Mouse (Mus musculus) neural tube, embryonic 14.5 days (tissue): ENCODE measurements at regions not wholly inside any gene's neighbourhood (a gene's known extent, or its start where the extent isn't known, plus 50 kb on each side); places are given as distances from the start of the nearest gene placed in this dataset.
A peak's percentile ranks its signal among the peaks of the same experiment; 100 is the strongest.

Source experiments
- ATAC-seq: fragments of 200-750 bp; cut with Nextera tagmentation; 2 replicates; pipeline ENCODE4 v1.8.0; 2017; ENCODE audit warnings: low read depth, mild to moderate bottlenecking, moderate TSS enrichment, moderate library complexity
- H3K27ac ChIP-seq: fragments of 300-500 bp; sonication (generic); 2 replicates; pipeline ENCODE4 v1.5.1; 2014; ENCODE audit warnings: low read depth, mild to moderate bottlenecking, control low read depth, low read length, moderate library complexity, mixed read lengths
- H3K27me3 ChIP-seq: fragments of 300-500 bp; sonication (generic); 2 replicates; pipeline ENCODE4 v1.6.1; 2014; ENCODE audit warnings: low read length; ENCODE audit not compliant: control insufficient read depth, insufficient read depth
- H3K36me3 ChIP-seq: fragments of 300-500 bp; sonication (generic); 2 replicates; pipeline ENCODE4 v1.6.1; 2014; ENCODE audit warnings: low read length, mixed read lengths; ENCODE audit not compliant: control insufficient read depth, insufficient read depth
- H3K4me1 ChIP-seq: fragments of 300-500 bp; sonication (generic); 2 replicates; pipeline ENCODE4 v1.6.1; 2014; ENCODE audit warnings: low read length; ENCODE audit not compliant: control insufficient read depth, insufficient read depth
- H3K4me2 ChIP-seq: fragments of 300-500 bp; sonication (generic); 2 replicates; pipeline ENCODE4 v1.6.1; 2014; ENCODE audit warnings: mild to moderate bottlenecking, low read depth, low read length, control low read depth
- H3K4me3 ChIP-seq: fragments of 300-500 bp; sonication (generic); 2 replicates; pipeline ENCODE4 v1.5.1; 2014; ENCODE audit warnings: low read depth, low read length, control low read depth, mixed read lengths
- H3K9ac ChIP-seq: fragments of 300-500 bp; sonication (generic); replicated peaks from 2 replicates; pipeline ENCODE4 v1.6.1; 2014; ENCODE audit warnings: low read depth, mild to moderate bottlenecking, control low read depth, low read length, mixed read lengths
- H3K9me3 ChIP-seq: fragments of 300-500 bp; sonication (generic); 2 replicates; pipeline ENCODE4 v1.6.1; 2016; ENCODE audit warnings: low read length; ENCODE audit not compliant: control insufficient read depth
- WGBS: fragments of 180-500 bp; shearing (Covaris S2); extraction: QIAGEN DNeasy Blood & Tissue Kit; methylation state at CpG from one replicate; pipeline ENCODE4 v1.1.7; 2014; 5-methylcytosine and 5-hydroxymethylcytosine counted together

DNA sequence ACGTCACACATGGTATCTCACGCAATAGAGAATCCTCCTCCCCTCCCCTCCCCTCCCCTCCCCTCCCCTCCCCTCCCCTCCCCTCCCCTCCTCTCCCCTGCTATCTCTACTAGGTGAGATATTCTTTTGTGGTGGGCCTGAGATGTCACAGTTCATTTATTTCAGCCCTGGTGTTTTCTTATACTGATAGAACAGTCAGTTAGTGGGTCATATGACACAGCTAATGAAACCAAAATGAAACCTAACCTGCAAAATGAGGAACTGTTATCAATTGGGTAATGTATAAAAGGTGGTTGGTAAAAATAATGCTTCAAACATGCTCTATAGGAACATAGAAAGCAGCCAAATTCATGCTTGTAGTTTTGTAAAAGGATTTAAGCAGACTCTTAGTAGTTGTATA is 174.5 kb upstream of the Syt1 start:
- H3K27ac ChIP-seq = no peak overlapping the region
- no peak overlapping the region for H3K4me3 ChIP-seq
- H3K4me1 ChIP-seq = no peaks in the 10 kb centered on the region
- H3K27me3 ChIP-seq = no peaks in the 10 kb centered on the region
- no peaks in the 10 kb centered on the region for H3K36me3 ChIP-seq
- no peaks in the 10 kb centered on the region for H3K9me3 ChIP-seq
- no peak for ATAC-seq
- no peak overlapping the region for H3K9ac ChIP-seq
- WGBS = 69% methylated on average over 2 of the region's 2 CpGs
- no peak overlapping the region for H3K4me2 ChIP-seq

GRCm38 (mm10) chr10:109180527-109180926 is 169.7 kb upstream of the Syt1 start:
- 88% methylated on average over 4 of the region's 4 CpGs for WGBS
- no peaks in the 10 kb centered on the region for H3K4me1 ChIP-seq
- H3K4me3 ChIP-seq = no peak overlapping the region
- no peak for ATAC-seq
- no peaks in the 10 kb centered on the region for H3K9me3 ChIP-seq
- no peaks in the 10 kb centered on the region for H3K36me3 ChIP-seq
- no peak overlapping the region for H3K4me2 ChIP-seq
- H3K27me3 ChIP-seq = no peaks in the 10 kb centered on the region
- H3K9ac ChIP-seq = no peak overlapping the region
- H3K27ac ChIP-seq = no peak overlapping the region

GRCm38 (mm10) chr10:109160730-109161129 is 149.9 kb upstream of the Syt1 start:
- Histone ChIP-seq H3K27me3 (no peaks in the 10 kb centered on the region), H3K27ac (no peak overlapping the region), H3K36me3 (no peaks in the 10 kb centered on the region), H3K4me3 (no peak overlapping the region), H3K9ac (no peak overlapping the region), H3K9me3 (no peaks in the 10 kb centered on the region), H3K4me1 (no peaks in the 10 kb centered on the region), H3K4me2 (no peak overlapping the region)
- WGBS = 90% methylated on average over 1 of the region's 1 CpGs
- no peak for ATAC-seq

DNA sequence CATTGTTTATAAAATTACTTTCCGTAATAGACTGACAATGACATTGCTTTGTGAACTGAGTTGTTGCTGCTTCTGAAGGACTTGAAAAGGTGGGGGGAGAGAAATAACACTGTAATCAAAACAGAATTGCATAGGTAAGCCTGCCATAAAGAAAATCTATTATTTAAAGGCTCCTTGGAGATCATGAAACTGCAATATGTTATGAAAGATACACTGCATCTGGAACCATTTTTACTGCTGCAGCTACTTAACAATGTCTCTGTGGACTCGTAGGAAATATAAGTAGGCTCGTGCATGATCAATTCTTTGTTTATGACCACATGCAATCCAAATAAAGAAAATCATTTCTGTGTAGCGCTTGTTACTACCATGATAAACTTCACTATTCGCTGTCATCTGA is 145.0 kb upstream of the Syt1 start:
- no peak overlapping the region for H3K27ac ChIP-seq
- no peaks in the 10 kb centered on the region for H3K27me3 ChIP-seq
- no peak overlapping the region for H3K9ac ChIP-seq
- H3K4me3 ChIP-seq = no peak overlapping the region
- H3K9me3 ChIP-seq = no peaks in the 10 kb centered on the region
- 55% methylated on average over 5 of the region's 5 CpGs for WGBS
- H3K4me2 ChIP-seq = no peak overlapping the region
- peak; percentile 71; the same call in 1 of the 2 replicates for ATAC-seq
- H3K36me3 ChIP-seq = no peaks in the 10 kb centered on the region
- H3K4me1 ChIP-seq = no peaks in the 10 kb centered on the region

- H3K4me2 ChIP-seq = no peak overlapping the region
- H3K4me1 ChIP-seq = no peaks in the 10 kb centered on the region
- H3K36me3 ChIP-seq = no peaks in the 10 kb centered on the region
- no peak overlapping the region for H3K9ac ChIP-seq
- WGBS = 65% methylated on average over 7 of the region's 7 CpGs
- H3K9me3 ChIP-seq = no peaks in the 10 kb centered on the region
- ATAC-seq = no peak
- no peak overlapping the region for H3K27ac ChIP-seq
- no peak overlapping the region for H3K4me3 ChIP-seq
- H3K27me3 ChIP-seq = no peaks in the 10 kb centered on the region
Observed at GRCm38 (mm10) chr10:109140421-109140938, 129.7 kb upstream of the Syt1 start.

GRCm38 (mm10) chr10:109136763-109137732 is 126.3 kb upstream of the Syt1 start:
- H3K4me3 ChIP-seq = no peak overlapping the region
- no peak overlapping the region for H3K27ac ChIP-seq
- no peaks in the 10 kb centered on the region for H3K36me3 ChIP-seq
- no peaks in the 10 kb centered on the region for H3K27me3 ChIP-seq
- 77% methylated on average over 3 of the region's 3 CpGs for WGBS
- no peaks in the 10 kb centered on the region for H3K4me1 ChIP-seq
- no peaks in the 10 kb centered on the region for H3K9me3 ChIP-seq
- H3K4me2 ChIP-seq = no peak overlapping the region
- H3K9ac ChIP-seq = no peak overlapping the region
- no peak for ATAC-seq

- Histone ChIP-seq H3K9ac (no peak overlapping the region), H3K36me3 (no peaks in the 10 kb centered on the region), H3K27ac (no peak overlapping the region), H3K4me2 (no peak overlapping the region), H3K27me3 (no peaks in the 10 kb centered on the region), H3K4me1 (no peaks in the 10 kb centered on the region), H3K4me3 (no peak overlapping the region), H3K9me3 (no peaks in the 10 kb centered on the region)
- WGBS = 94% methylated on average over 4 of the region's 4 CpGs
- ATAC-seq = no peak
Observed at GRCm38 (mm10) chr10:109134521-109134920, 123.7 kb upstream of the Syt1 start.

- no peaks in the 10 kb centered on the region for H3K36me3 ChIP-seq
- no peaks in the 10 kb centered on the region for H3K27me3 ChIP-seq
- no peak overlapping the region for H3K4me2 ChIP-seq
- no peak overlapping the region for H3K27ac ChIP-seq
- no peak for ATAC-seq
- H3K4me1 ChIP-seq = no peaks in the 10 kb centered on the region
- H3K4me3 ChIP-seq = no peak overlapping the region
- 67% methylated on average over 8 of the region's 8 CpGs for WGBS
- no peaks in the 10 kb centered on the region for H3K9me3 ChIP-seq
- H3K9ac ChIP-seq = no peak overlapping the region
Observed at GRCm38 (mm10) chr10:109132091-109132573, 121.3 kb upstream of the Syt1 start.

DNA sequence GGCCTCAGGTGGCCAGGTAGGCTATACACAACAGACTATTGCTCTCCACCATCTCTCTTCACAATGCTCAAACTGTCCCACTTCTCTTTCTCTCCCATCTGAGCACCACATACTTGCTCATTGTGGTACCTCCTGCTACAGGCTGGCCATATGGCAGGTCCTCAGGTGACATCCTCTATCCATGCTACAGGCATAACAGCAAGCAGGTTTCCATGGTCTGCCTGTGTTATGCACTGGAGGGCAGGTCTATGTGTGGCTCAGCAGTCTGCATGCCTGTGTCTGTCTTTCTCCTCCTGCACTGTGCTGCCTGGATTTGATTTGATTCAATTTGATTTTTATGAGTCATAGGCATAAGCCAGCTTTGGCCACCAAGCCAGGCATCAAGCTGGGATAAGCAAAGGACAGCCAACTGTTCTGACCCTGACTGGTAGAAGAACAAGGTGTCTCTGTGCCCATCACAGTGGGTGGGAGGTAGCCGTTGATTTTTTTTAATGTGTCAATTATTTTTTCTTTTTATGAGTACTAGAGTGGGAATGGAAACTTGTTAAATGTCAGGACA is 118.8 kb upstream of the Syt1 start:
- Histone ChIP-seq H3K4me3 (no peak overlapping the region), H3K4me2 (no peak overlapping the region), H3K9ac (no peak overlapping the region), H3K27me3 (no peaks in the 10 kb centered on the region), H3K9me3 (no peaks in the 10 kb centered on the region), H3K4me1 (no peaks in the 10 kb centered on the region), H3K27ac (no peak overlapping the region), H3K36me3 (no peaks in the 10 kb centered on the region)
- WGBS = 87% methylated on average over 1 of the region's 1 CpGs
- ATAC-seq = 0 out of 2 replicates have a peak, but pooled peaks have one; percentile 28
